Mouse (Mus musculus): ENCODE measurements around the gene Sin3b.
"Not testable (repeated sequence)": the region's sequence is repeated elsewhere in the genome, so short reads cannot be mapped to it uniquely, and the experiment has no call there.

Sin3b gene

GRCm38 (mm10) chr8:72722769-72723650 lies at the start of gene Sin3b:
Gene Sin3b (plus strand): TSS chr8:72723285.
- DNase-seq = peak; percentile 93

- DNase-seq = peak; percentile 17
Measured at GRCm38 (mm10) chr8:72674184-72674583, 48.9 kb upstream of the Sin3b start.

- DNase-seq = no peak
Measured at GRCm38 (mm10) chr8:72676436-72676835, 46.6 kb upstream of the Sin3b start.

- not testable (repeated sequence) for DNase-seq
Measured at GRCm38 (mm10) chr8:72676844-72677243, 46.2 kb upstream of the Sin3b start.

DNA sequence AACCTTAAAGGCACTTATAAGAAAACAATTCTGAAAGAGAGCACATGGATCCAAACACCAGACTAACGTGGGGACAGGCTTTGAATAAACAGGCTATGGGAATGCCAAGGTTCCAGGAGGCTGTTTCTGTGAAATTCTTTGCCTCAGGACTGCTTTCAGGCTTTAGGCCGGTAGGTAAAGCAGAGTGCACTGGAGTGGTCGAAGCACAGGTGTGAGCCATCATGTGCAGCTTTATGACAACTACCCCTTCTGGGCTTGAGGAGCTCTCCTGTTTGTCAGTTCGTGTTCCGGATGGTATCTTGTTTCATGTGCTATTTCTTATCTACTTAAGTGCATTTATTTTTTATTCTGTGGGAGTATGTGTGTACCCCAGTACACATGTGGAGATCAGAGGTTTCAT lies 45.8 kb upstream of the Sin3b start:
- no peak for DNase-seq

DNA sequence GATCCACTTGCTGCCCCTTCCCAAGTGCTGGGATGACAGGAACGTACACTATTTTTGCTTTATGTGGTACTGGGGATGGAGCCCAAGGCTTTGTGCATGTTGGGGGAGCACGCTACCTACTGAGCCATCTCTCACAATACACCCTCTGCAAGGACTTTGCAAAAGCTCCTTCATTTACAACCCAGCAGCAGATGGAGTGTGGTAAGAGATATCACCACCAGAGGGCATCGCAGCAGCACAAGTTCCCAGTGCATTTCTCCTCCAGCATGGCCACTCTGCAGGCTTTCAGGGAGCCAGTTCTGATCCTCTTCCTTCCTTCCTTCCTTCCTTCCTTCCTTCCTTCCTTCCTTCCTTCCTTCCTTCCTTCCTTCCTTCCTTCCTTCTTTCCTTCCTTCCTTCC lies 43.0 kb upstream of the Sin3b start:
- peak; percentile 31 for DNase-seq

DNA sequence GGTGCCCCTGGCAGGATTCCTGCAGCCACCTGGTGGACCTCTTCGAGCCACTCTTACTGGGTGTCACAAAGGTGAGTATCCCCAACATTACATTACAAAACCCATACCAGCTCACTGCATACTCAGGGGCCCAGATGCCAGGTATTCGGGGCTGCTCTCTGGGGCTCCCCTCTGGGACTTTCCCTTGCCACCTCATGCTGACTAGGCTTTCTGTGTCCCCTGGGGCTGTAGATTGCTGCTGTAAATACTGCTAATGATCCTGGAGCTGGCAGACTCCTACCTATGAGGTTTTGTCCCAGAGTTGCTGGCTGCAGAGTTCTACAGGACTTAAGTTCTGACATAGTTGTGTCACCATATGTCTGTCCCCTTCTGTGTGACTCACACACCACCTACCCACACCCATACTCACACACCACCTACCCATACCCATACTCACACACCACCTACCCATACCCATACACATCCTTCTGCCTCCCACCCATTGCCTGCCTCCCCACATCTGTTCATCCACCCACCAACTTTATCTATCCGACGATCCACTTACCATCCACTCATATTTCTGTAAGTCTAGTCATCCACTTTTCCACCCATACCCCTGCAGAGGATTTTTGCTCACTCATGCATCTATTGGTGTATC lies 40.9 kb upstream of the Sin3b start:
- DNase-seq = no peak

DNA sequence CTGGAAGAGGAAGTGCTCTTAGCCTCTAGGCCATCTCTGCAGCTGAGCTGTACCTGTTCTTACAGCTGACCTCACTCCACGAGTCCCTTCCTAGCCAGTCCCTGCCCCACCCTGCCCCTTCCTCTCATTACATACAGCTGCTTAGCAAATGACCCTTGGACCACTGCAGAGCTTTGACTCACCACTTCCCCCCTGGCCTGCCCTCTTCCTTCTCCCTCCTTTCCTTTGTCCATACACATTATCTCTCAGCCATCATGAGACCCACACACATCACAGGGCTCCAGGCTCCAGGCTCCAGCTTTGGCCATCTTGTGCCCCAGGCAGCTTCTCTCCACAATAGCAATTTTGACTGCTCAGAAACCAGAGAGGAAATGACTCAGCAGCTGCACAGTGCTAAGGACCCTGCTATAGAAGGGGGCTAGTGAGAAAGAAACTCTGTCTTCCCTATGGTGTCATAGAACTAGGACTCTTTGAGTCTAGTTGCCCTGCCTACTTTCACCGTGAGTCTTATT lies 40.0 kb upstream of the Sin3b start:
- no peak for DNase-seq

GRCm38 (mm10) chr8:72683572-72684099 lies 39.4 kb upstream of the Sin3b start:
- DNase-seq = not testable (repeated sequence)

GRCm38 (mm10) chr8:72698349-72698926 lies 24.6 kb upstream of the Sin3b start:
- DNase-seq = no peak

GRCm38 (mm10) chr8:72712569-72712968 lies 10.5 kb upstream of the Sin3b start:
- no peak for DNase-seq

- no peak for DNase-seq
Measured at GRCm38 (mm10) chr8:72716594-72716993, 6.5 kb upstream of the Sin3b start.

DNA sequence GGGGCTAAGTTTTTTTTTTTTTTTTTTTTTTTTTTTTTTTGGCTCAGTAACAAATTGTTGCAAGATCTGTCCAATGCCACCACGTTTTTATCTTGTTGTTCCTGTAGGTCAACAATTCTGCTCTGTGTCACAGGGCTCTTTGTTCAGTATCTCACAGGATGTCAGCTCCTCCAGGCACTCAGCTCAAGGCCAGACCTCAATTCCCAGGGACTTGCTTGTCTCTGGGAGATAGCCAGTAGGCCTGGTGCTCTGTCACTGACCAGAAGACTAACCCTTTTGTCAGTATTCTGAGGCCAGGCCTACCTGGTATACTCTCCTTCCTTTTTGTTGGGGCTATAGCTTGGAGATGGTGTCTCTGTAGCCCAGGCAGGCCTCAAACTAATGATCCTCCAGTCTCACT lies 2.5 kb upstream of the Sin3b start:
- DNase-seq = no peak

DNA sequence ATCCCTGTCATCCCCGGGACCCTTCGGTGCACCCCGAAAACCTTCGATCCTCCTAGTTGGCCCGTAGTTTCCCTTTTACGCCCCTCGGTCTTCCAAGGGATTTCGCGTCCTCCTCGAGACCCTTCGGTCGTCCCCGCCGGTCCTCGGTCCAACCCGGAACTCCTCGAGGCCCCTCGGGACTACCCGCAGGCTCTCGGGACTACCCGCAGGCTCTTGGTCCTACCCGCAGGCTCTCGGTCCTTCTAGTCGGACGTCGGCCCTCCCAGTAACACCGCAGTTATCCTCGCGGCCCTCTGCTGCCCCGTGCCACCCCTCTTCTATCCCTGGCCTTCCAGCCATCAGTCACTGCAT lies 541 bp downstream of the Sin3b start:
- peak; percentile 22 for DNase-seq

- DNase-seq = no peak
Measured at GRCm38 (mm10) chr8:72728636-72729035, 5.6 kb downstream of the Sin3b start.

- no peak for DNase-seq
Measured at GRCm38 (mm10) chr8:72735001-72735400, 11.9 kb downstream of the Sin3b start.

GRCm38 (mm10) chr8:72736868-72737267 lies 13.8 kb downstream of the Sin3b start:
- DNase-seq = no peak

DNA sequence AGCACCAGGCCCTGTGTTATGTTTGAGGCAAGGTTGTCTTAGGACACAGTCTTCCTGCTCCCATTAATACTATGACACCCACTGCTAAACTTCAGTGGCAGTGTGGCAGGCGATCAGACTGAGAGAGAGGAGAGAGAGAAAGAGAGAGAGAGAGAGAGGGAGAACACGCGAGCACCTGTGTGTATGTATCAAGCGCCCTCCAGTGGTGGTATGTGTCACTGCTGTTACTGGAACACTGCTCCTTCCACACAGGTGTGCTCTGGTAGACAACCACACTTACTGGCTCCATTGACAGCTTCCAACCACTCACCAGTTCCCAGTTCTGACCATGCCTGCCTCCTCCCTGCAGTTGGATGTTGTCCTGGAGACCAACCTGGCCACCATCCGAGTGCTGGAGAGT lies 23.0 kb downstream of the Sin3b start:
- DNase-seq = peak; percentile 48

DNA sequence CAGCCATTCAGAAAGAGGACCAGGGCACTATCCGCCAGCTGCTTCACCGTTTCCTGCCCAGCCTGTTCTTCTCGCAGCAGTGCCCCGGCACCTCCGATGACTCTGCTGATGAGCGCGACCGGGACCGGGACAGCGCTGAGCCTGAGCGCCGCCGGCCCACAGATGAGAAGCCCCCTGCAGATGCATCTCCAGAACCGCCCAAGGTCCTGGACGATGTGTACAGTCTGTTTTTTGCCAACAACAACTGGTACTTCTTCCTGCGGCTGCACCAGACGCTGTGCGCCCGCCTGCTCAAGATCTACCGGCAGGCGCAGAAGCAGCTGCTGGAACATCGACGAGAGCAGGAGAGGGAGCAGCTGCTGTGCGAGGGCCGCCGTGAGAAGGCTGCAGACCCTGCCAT lies 26.8 kb downstream of the Sin3b start:
- no peak for DNase-seq

GRCm38 (mm10) chr8:72750266-72750665 lies 27.2 kb downstream of the Sin3b start:
- no peak for DNase-seq

- no peak for DNase-seq
Measured at GRCm38 (mm10) chr8:72751126-72751525, 28.0 kb downstream of the Sin3b start.

GRCm38 (mm10) chr8:72752289-72752688 lies 29.2 kb downstream of the Sin3b start:
- no peak for DNase-seq

GRCm38 (mm10) chr8:72753165-72753564 lies 30.1 kb downstream of the Sin3b start:
- DNase-seq = peak; percentile 1

DNA sequence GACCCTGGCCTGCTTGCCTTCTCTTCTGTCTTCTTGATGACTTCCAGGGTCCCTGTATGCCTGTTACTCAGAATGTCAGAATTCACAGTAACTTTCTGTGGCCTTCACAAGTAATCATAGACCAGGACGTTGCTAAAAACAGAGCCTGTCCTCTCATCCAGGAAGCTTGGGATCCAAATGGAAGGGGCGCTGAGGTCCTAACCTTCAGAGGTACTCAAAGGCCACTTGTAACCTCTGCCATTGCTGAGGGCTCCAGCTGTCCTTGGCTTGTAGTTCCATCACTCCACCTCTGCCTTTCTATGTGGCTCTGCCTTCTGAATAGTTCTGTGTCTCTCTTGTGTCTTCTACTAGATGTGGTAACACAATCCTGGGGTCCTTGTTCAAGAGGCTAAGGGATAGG lies 30.7 kb downstream of the Sin3b start:
- no peak for DNase-seq

All from cerebellum, adult 9-11 months (tissue).